Mouse (Mus musculus): ENCODE measurements around the gene Sorl1. TPM values are rescaled to one million over a fixed set of nuclear protein-coding genes. Genes with fewer than 3 reads are reported as not detected.

Sorl1 gene
- polyA plus RNA-seq, 1 experiment = 25.1 TPM

DNA sequence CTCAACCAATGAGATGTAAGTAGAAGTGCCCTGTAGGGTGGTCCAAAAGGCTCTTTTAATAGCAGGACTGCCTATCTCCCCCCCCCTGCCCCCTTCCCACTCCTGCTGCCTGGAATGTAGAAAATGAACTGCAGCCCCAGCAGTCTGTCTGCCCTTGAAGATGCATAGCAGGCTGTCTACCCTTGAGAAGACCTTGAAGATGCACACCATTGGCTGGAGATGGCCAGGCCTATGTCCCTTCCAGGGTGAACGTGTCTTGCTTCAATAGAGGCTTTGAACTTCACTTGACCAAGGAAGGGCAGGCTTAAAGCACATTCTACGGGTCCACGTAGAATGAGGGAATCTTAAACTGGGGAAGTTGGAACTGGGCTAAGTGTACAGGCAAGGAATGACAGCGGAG, 142.8 kb downstream of the Sorl1 start:
- H3K4me3 ChIP-seq (ENCODE audit: insufficient read depth, low read length) = no peak overlapping the region
- no peaks in the 10 kb centered on the region for H3K4me1 ChIP-seq (ENCODE audit: control insufficient read depth, insufficient read depth, low read length)
- TF ChIP-seq POLR2A (IDR thresholded peaks at IDR 0.05; ENCODE audit: borderline replicate concordance, low read depth, low read length) (no peak), CTCF (IDR thresholded peaks at IDR 0.05; ENCODE audit: low read depth, low read length) (no peak)
- H3K27ac ChIP-seq (ENCODE audit: insufficient read depth, low read depth, low read length) = no peak overlapping the region

DNA sequence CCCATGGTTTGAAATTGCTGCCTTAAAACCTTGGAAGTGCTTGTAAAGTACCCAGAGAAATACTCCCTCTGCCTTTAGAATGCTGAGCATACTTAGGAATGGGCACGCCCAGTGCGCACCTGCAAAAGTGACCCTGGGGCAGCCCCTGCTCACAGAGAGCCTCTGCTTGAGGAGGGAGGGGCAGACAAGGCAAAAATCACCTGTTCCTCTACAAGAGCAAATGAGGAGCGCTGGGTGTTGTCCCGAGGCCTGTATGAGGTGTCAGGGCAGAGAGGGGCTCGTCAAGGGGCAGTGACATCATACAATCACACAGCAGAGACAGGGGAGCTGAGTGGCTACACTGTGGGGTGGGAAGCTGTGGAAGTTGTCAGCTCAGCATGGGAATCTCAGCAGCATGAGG, 143.3 kb downstream of the Sorl1 start:
- TF ChIP-seq CTCF (IDR thresholded peaks at IDR 0.05; ENCODE audit: low read depth, low read length) (no peak), POLR2A (IDR thresholded peaks at IDR 0.05; ENCODE audit: borderline replicate concordance, low read depth, low read length) (no peak)
- H3K4me1 ChIP-seq (ENCODE audit: control insufficient read depth, insufficient read depth, low read length) = no peaks in the 10 kb centered on the region
- no peak overlapping the region for H3K4me3 ChIP-seq (ENCODE audit: insufficient read depth, low read length)
- H3K27ac ChIP-seq (ENCODE audit: insufficient read depth, low read depth, low read length) = no peak overlapping the region

DNA sequence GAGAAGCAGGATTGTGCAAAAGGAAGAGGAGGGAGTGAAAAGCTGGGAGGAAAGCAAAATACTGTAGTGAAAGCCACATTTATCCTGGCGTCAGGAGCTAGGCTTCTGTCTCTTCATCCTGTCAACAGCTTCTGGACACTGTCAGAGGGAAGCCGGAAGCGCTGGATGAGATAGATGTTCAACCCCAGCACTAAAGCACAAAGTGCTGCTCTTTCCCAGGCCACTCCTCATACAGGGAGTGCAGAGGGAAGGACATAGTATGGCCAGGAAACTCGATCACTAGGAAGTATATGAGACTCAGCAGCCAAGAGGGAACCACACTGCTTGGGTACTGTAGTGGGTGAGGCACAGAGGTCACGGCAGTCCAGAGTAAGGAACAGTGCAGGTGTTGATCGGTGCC, 145.7 kb downstream of the Sorl1 start:
- TF ChIP-seq POLR2A (IDR thresholded peaks at IDR 0.05; ENCODE audit: borderline replicate concordance, low read depth, low read length) (no peak), CTCF (IDR thresholded peaks at IDR 0.05; ENCODE audit: low read depth, low read length) (no peak)
- no peak overlapping the region for H3K27ac ChIP-seq (ENCODE audit: insufficient read depth, low read depth, low read length)
- no peak overlapping the region for H3K4me3 ChIP-seq (ENCODE audit: insufficient read depth, low read length)
- H3K4me1 ChIP-seq (ENCODE audit: control insufficient read depth, insufficient read depth, low read length) = no peaks in the 10 kb centered on the region

DNA sequence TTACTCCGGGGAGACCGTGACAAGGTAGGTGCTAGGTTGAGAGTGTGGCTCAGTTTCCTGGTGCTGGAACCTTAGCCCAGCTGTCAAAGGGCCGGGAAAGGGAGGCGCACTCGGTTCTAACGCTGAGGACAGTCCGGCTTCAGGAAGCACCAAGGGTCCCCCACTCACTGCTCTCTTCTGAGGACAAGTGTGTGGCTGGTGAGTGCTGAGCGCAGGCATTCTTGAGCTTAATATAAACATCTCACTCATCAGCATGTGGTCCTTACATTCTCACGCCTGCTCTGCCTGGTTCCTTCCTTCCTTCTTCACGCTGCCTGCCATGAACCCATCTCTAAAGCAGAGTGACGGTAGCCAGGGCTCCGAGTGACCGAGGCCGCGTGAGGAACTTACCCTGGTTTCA, 148.1 kb downstream of the Sorl1 start:
- no peak overlapping the region for H3K27ac ChIP-seq (ENCODE audit: insufficient read depth, low read depth, low read length)
- H3K4me1 ChIP-seq (ENCODE audit: control insufficient read depth, insufficient read depth, low read length) = no peaks in the 10 kb centered on the region
- H3K4me3 ChIP-seq (ENCODE audit: insufficient read depth, low read length) = no peak overlapping the region
- TF ChIP-seq CTCF (IDR thresholded peaks at IDR 0.05; ENCODE audit: low read depth, low read length) = no peak
- no peak for TF ChIP-seq POLR2A (IDR thresholded peaks at IDR 0.05; ENCODE audit: borderline replicate concordance, low read depth, low read length)

DNA sequence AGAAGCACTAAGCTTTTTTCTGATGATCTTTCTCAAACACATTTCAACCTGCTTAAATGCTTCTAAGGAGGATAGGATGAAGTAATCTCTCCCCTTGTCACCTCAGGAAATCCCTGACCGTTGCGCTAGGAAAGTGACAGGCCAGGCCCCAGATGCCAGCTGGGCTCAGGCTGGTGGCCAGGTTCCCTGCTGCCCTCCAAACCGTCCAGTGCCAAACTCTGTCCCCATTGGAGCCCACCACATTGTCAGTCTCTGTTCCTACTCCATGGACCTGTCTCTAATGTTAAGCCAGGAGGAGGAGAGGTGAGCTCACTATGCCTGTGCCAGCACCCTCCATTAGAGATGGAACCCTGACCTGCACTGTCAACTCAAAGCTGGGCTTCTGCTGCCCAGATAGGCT, 149.4 kb downstream of the Sorl1 start:
- no peak overlapping the region for H3K27ac ChIP-seq (ENCODE audit: insufficient read depth, low read depth, low read length)
- TF ChIP-seq POLR2A (IDR thresholded peaks at IDR 0.05; ENCODE audit: borderline replicate concordance, low read depth, low read length) = no peak
- no peaks in the 10 kb centered on the region for H3K4me1 ChIP-seq (ENCODE audit: control insufficient read depth, insufficient read depth, low read length)
- H3K4me3 ChIP-seq (ENCODE audit: insufficient read depth, low read length) = no peak overlapping the region

DNA sequence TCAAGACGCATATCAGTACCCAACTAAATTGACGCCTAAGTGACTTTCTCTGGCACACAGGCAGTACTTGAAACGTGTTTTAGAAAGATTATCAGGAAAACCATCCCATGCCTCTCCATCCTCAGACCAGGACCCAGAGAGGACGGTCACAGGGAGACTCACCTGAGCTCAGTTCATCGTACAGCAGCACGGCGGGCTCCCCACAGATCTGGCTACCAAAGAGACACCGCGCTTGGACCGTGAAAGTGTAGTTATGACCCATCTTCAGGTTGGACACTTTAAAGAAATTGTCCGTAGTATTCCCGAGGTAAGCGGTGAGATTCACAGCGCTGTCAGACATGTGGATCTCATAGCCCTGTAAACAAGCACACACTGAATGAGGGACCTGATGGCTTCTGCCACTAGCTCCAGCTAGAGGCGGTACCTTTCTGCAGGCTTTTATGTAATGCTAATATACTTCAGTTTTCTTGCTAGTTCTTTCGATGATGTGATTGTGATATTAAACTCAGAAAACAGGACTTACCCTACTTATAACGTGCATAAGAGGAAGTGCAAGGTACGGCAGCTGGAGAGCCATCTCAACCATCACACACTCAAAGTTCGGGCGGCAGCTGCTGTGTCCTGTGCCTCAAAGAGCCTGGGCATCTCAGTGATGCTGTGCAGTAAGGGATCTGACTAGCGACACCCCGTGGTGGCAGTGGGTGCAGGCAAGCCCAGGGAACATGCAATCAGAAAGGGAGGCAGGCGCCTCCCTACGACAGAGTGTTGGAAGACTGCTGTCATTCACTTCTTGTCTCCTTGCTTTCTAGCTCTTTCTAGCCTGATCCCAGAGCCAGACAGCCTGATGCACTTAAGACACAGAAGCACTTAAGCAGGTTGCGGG, 150.1 kb downstream of the Sorl1 start:
- H3K4me3 ChIP-seq (ENCODE audit: insufficient read depth, low read length) = no peak overlapping the region
- H3K4me1 ChIP-seq (ENCODE audit: control insufficient read depth, insufficient read depth, low read length) = no peaks in the 10 kb centered on the region
- no peak overlapping the region for H3K27ac ChIP-seq (ENCODE audit: insufficient read depth, low read depth, low read length)
- TF ChIP-seq POLR2A (IDR thresholded peaks at IDR 0.05; ENCODE audit: borderline replicate concordance, low read depth, low read length) = no peak
- TF ChIP-seq CTCF (IDR thresholded peaks at IDR 0.05; ENCODE audit: low read depth, low read length) = no peak

DNA sequence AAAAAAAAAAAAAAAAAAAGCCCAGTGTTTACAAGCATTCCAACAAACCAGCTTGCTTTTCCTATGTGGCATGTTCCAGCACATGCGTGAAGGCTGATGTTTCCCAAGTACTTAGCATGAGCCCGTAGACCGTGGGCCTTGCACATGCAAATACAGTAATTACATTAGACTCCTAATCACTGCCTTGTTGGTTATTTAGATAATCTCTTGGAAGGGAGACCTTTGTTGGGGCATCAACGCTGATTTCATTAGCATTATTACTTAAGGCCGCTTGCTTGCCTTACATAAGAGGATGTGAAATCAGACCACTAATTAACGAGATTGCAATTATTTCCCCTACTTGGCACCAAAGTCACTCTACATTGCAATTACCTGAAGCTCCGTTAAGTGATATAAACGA, 154.1 kb downstream of the Sorl1 start:
- TF ChIP-seq CTCF (IDR thresholded peaks at IDR 0.05; ENCODE audit: low read depth, low read length) = no peak
- TF ChIP-seq POLR2A (IDR thresholded peaks at IDR 0.05; ENCODE audit: borderline replicate concordance, low read depth, low read length) = no peak
- no peaks in the 10 kb centered on the region for H3K4me1 ChIP-seq (ENCODE audit: control insufficient read depth, insufficient read depth, low read length)
- no peak overlapping the region for H3K4me3 ChIP-seq (ENCODE audit: insufficient read depth, low read length)
- H3K27ac ChIP-seq (ENCODE audit: insufficient read depth, low read depth, low read length) = no peak overlapping the region

DNA sequence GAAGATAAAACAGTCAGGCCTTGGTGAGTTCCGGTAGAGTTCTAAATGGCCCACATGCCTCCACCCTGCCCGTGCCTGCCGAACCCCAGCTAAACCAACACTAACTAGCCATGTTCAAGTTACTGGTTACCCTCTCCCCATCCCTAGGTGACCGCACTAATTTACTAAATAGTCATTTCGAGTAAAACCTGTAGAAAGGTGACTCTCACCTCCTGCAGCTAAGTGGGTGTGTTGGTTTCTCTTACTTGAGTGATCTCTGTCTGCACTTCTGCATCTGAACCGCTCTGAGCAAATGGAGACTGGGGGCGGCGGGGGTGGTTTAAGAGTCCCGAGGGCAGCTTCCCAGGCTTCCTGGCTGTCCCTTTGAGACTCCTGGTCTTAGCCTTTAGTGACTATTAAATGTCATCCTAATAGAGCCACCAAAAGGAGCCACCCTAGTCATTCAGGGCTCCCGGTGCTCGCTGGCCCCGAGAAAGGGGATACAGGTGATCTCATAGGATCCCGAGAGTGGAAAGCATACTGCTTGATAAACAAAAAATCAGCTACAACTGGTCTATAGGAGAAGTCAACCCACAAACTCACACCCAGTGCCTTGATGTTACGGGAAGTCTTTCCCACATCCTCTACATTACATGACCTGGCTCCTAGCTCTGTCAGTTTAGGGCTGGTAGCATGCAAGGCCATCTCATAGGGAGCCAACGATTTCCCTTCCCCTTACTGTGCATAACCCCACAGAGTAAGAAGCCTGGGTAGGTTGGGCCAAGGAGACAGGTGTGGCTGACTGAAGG, 155.2 kb downstream of the Sorl1 start:
- Histone ChIP-seq H3K4me1 (ENCODE audit: control insufficient read depth, insufficient read depth, low read length) (no peaks in the 10 kb centered on the region), H3K4me3 (ENCODE audit: insufficient read depth, low read length) (no peak overlapping the region), H3K27ac (ENCODE audit: insufficient read depth, low read depth, low read length) (no peak overlapping the region)
- TF ChIP-seq CTCF (IDR thresholded peaks at IDR 0.05; ENCODE audit: low read depth, low read length) = no peak
- TF ChIP-seq POLR2A (IDR thresholded peaks at IDR 0.05; ENCODE audit: borderline replicate concordance, low read depth, low read length) = no peak

DNA sequence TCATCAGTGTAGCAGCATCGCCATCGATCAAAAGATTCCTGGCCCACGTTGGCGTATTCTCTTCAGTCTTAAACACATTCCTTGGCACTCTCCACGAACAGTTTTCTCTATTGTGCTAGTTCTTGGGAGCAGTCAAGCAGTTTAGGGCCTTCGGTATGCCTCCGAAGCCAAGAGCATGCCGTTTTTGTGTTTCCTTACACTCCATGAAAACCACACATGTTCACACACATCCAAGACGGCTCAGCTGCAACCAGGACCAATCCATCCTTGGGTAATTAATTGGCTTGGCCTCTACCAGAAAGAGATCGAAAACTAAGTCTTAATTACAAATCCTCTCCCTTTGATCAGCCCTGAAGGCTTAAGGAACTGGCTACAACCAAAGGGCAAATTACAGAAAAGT, 162.8 kb downstream of the Sorl1 start:
- H3K4me1 ChIP-seq (ENCODE audit: control insufficient read depth, insufficient read depth, low read length) = peaks cover 17% of the 10 kb centered on the region
- TF ChIP-seq CTCF (IDR thresholded peaks at IDR 0.05; ENCODE audit: low read depth, low read length) (no peak), POLR2A (IDR thresholded peaks at IDR 0.05; ENCODE audit: borderline replicate concordance, low read depth, low read length) (no peak)
- no peak overlapping the region for H3K4me3 ChIP-seq (ENCODE audit: insufficient read depth, low read length)
- no peak overlapping the region for H3K27ac ChIP-seq (ENCODE audit: insufficient read depth, low read depth, low read length)

DNA sequence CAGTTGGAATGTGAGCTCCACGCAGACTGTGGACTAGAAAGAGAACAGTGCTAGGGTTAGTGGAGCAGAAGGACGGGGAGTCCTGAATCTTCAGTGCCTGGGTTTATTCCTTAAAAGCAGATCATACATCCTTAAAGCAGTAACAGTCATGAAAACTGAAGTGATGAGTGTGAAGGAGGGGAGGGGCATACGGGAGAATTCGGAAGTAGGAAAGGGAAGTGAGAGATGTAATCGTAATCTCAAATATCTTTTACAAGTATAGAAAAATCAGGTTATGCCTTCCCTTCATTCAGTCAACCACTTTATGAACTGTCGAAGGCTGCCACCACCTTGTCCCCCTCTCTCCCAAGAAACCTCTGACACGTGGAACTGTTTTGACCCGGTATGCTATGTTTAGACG, 165.8 kb downstream of the Sorl1 start:
- Histone ChIP-seq H3K4me3 (ENCODE audit: insufficient read depth, low read length) (no peak overlapping the region), H3K4me1 (ENCODE audit: control insufficient read depth, insufficient read depth, low read length) (peaks cover 13% of the 10 kb centered on the region), H3K27ac (ENCODE audit: insufficient read depth, low read depth, low read length) (no peak overlapping the region)
- TF ChIP-seq POLR2A (IDR thresholded peaks at IDR 0.05; ENCODE audit: borderline replicate concordance, low read depth, low read length) (no peak), CTCF (IDR thresholded peaks at IDR 0.05; ENCODE audit: low read depth, low read length) (no peak)

Measured in bone marrow macrophage, adult 2 months (primary cell).